Mouse (Mus musculus): Measurements from ENCODE around the gene Adipor1. TPM values are rescaled to one million over a fixed set of nuclear protein-coding genes. Genes with fewer than 3 reads are reported as not detected.

Adipor1 gene
- total RNA-seq, 2 experiments from 2014 or later = 132 to 133 TPM

DNA sequence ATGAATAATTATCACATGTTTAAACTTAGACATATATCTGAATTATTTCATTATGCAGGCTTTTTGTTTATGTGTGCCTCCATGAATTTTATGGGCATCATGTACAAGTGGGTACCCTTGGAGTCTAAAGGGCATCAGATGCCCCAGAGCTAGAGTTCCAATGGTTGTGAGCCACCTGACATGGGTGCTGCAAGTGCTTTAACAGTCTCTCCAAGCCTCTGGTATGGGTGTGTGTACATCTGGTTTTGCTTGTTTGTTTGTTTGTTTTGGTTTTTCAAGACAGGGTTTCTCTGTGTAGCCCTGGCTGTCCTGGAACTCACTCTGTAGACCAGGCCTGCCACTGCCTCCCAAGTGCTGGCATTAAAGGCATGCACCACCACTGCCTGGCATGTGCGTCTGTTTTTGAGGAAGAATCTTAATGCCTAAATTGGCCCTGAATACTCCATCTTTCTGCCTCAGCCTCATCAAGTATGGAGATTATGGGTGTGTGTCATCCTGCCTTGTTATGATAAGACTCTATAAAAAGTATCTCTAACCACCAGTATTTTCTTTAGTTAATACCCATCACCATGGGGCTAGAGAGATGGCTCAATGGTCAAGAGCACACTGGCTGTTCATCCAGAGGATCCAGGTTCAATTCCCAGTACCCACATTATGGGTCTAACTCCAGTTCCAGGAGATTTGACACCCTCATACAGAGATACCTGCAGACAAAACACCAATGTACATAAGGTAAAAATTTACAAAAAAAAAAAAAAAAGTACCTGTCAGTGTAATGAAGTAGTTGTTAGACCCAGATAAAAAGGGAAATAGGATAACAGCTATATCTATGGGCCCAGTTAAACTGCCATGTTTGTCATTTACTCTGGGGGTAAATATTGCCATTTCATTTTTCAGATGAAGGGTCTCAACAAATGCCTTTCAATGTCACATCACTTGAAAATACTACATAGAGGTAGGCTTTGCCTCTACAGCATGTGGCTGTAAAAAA lies 45.4 kb downstream of the Adipor1 start:
- intact Hi-C loops (cut with DNase I) = no loop called here
- DNase-seq = no peak

Other genes starting within 250 kb of the Adipor1 start
- under 1 TPM; 0.53 to 0.55 TPM for gene Chil1, start 233.2 kb upstream of the Adipor1 start, total RNA-seq (2021)
- under 1 TPM in 1 of 2 experiments, not detected in 1; 0.32 TPM for gene Mybph, start 221.9 kb upstream of the Adipor1 start, total RNA-seq (2021)
- gene Adora1, start 179.9 kb upstream of the Adipor1 start, total RNA-seq (2021) = 10 to 100 TPM; 12.0 to 19.4 TPM
- gene Myog, start 125.4 kb upstream of the Adipor1 start, total RNA-seq (2021) = not detected
- gene Ppfia4, start 82.5 kb upstream of the Adipor1 start, total RNA-seq (2021) = 1 to 10 TPM; 3.4 to 3.7 TPM
- gene Tmem183a, start 53.4 kb upstream of the Adipor1 start, total RNA-seq (2021) = 10 to 100 TPM; 24.2 to 25.7 TPM
- not detected for gene 4933406M09Rik, start 29.4 kb upstream of the Adipor1 start, total RNA-seq (2021)
- 10 to 100 TPM; 31.0 to 33.4 TPM for gene Cyb5r1, start 9.8 kb upstream of the Adipor1 start, total RNA-seq (2021)
- 10 to 100 TPM; 18.3 to 19.6 TPM for gene Klhl12, start 40.2 kb downstream of the Adipor1 start, total RNA-seq (2021)
- gene Rabif, start 79.3 kb downstream of the Adipor1 start, total RNA-seq (2021) = 10 to 100 TPM; 11.6 to 12.8 TPM
- not detected for gene Mgat4e, start 134.3 kb downstream of the Adipor1 start, total RNA-seq (2021)
- gene Kdm5b, start 144.8 kb downstream of the Adipor1 start, total RNA-seq (2021) = 10 to 100 TPM; 27.6 to 34.5 TPM
- gene Syt2, start 231.3 kb downstream of the Adipor1 start, total RNA-seq (2021) = under 1 TPM in 1 of 2 experiments, not detected in 1; 0.31 TPM

Measured in heart, postnatal 10 days (tissue).